ENCODE assay signal across 8 mouse cellular contexts in genomic region chr3:89227307-89228179, GRCm38 (mm10). TPM values are rescaled to one million over a fixed set of nuclear protein-coding genes. Genes with fewer than 3 reads are reported as not detected.
DNase-seq lines count a peak whose midpoint lies in the region; ATAC-seq lines count a peak whose summit lies in the region.

No protein-coding gene starts in this region.

- H3K4me2 ChIP-seq in embryonic facial prominence, embryonic 15.5 days (replicated peaks) = peak overlapping the region; percentile 82
- H3K4me2 ChIP-seq in limb, embryonic 13.5 days (replicated peaks) = peak overlapping the region; percentile 85
- H3K4me2 ChIP-seq in midbrain, embryonic 13.5 days (replicated peaks) = peak overlapping the region; percentile 83

- WGBS in embryonic facial prominence, embryonic 15.5 days = 2% methylated on average over 41 of the region's 41 CpGs
- 4% methylated on average over 41 of the region's 41 CpGs for WGBS in heart, embryonic 10.5 days
- WGBS in limb, embryonic 13.5 days = 3% methylated on average over 41 of the region's 41 CpGs
- 1% methylated on average over 41 of the region's 41 CpGs for WGBS in midbrain, embryonic 13.5 days

- H3K36me3 ChIP-seq in embryonic facial prominence, embryonic 15.5 days = peaks cover 9% of the 10 kb centered on the region; the same call in 1 of the 2 replicates
- H3K36me3 ChIP-seq in heart, embryonic 10.5 days = peaks cover 3% of the 10 kb centered on the region; the same call in 1 of the 2 replicates
- peaks cover 31% of the 10 kb centered on the region for H3K36me3 ChIP-seq in limb, embryonic 13.5 days
- H3K36me3 ChIP-seq in midbrain, embryonic 13.5 days = peaks cover 19% of the 10 kb centered on the region

- H3K27ac ChIP-seq in embryonic facial prominence, embryonic 15.5 days (replicated peaks) = peak overlapping the region; percentile 89
- peak overlapping the region; percentile 85 for H3K27ac ChIP-seq in heart, embryonic 10.5 days
- H3K27ac ChIP-seq in limb, embryonic 13.5 days = peak overlapping the region; percentile 88
- peak overlapping the region; percentile 97 for H3K27ac ChIP-seq in midbrain, embryonic 13.5 days

- no peaks in the 10 kb centered on the region for H3K9me3 ChIP-seq in embryonic facial prominence, embryonic 15.5 days (replicated peaks)
- H3K9me3 ChIP-seq in heart, embryonic 10.5 days = no peaks in the 10 kb centered on the region
- no peaks in the 10 kb centered on the region for H3K9me3 ChIP-seq in limb, embryonic 13.5 days
- no peaks in the 10 kb centered on the region for H3K9me3 ChIP-seq in midbrain, embryonic 13.5 days

- ATAC-seq in embryonic facial prominence, embryonic 15.5 days (ENCODE audit: insufficient number of reproducible peaks, low FRiP score, low TSS enrichment, low read depth) = peak; percentile 88
- peak; percentile 93 for ATAC-seq in limb, embryonic 13.5 days (ENCODE audit: low FRiP score, low read depth)
- peak; percentile 79 for ATAC-seq in midbrain, embryonic 13.5 days

- DNase-seq in 3134 (ENCODE audit: extremely low read depth, insufficient read length, low spot score) = peak; percentile 41
- peak; percentile 90 to 92 for DNase-seq in adrenal gland, adult (ENCODE audit: inconsistent age in 2 of 2, low spot score in 1 of 2)
- DNase-seq in heart, embryonic 10.5 days (ENCODE audit: low spot score) = peak; percentile 96
- peak; percentile 87 for DNase-seq in kidney, adult 8-10 months
- peak; percentile 31 to 64 for DNase-seq in spleen, postnatal 10 days (ENCODE audit: low spot score in 2 of 2)

- peak overlapping the region; percentile 7; the same call in 1 of the 2 replicates for H3K9ac ChIP-seq in embryonic facial prominence, embryonic 15.5 days
- H3K9ac ChIP-seq in limb, embryonic 13.5 days = peak overlapping the region; percentile 64
- peak overlapping the region; percentile 85 for H3K9ac ChIP-seq in midbrain, embryonic 13.5 days (replicated peaks)

- no peaks in the 10 kb centered on the region; the same call in 1 of the 2 replicates for H3K27me3 ChIP-seq in embryonic facial prominence, embryonic 15.5 days
- H3K27me3 ChIP-seq in heart, embryonic 10.5 days (ENCODE audit: insufficient read depth, poor library complexity, severe bottlenecking) = peaks cover 71% of the 10 kb centered on the region
- H3K27me3 ChIP-seq in limb, embryonic 13.5 days = peaks cover 25% of the 10 kb centered on the region
- H3K27me3 ChIP-seq in midbrain, embryonic 13.5 days = no peaks in the 10 kb centered on the region

- H3K4me3 ChIP-seq in embryonic facial prominence, embryonic 15.5 days (replicated peaks) = peak overlapping the region; percentile 46
- peak overlapping the region; percentile 64 for H3K4me3 ChIP-seq in heart, embryonic 10.5 days
- peak overlapping the region; percentile 46 for H3K4me3 ChIP-seq in limb, embryonic 13.5 days
- H3K4me3 ChIP-seq in midbrain, embryonic 13.5 days (replicated peaks) = peak overlapping the region; percentile 68

- peaks cover 37% of the 10 kb centered on the region for H3K4me1 ChIP-seq in embryonic facial prominence, embryonic 15.5 days
- peaks cover 53% of the 10 kb centered on the region for H3K4me1 ChIP-seq in heart, embryonic 10.5 days
- H3K4me1 ChIP-seq in limb, embryonic 13.5 days = peaks cover 41% of the 10 kb centered on the region
- H3K4me1 ChIP-seq in midbrain, embryonic 13.5 days (replicated peaks) = peaks cover 69% of the 10 kb centered on the region

RNA-seq across cellular contexts. Expression of gene Mtx1, which starts 0.7 kb away (rescaled TPM):
- 173 and 196 TPM in 2 replicates for polyA plus RNA-seq in embryonic facial prominence, embryonic 15.5 days (2015; fragmentation: Nextera tagmentation; extraction: Ambion mirVana)
- 179 and 204 TPM in 2 replicates for polyA plus RNA-seq in heart, embryonic 10.5 days (2016; fragmentation: Nextera tagmentation; extraction: Ambion mirVana)
- 202 and 205 TPM in 2 replicates for polyA plus RNA-seq in limb, embryonic 13.5 days (2015; fragmentation: Nextera tagmentation; extraction: Ambion mirVana)
- 158 and 165 TPM in 2 replicates for polyA plus RNA-seq in midbrain, embryonic 13.5 days (2015; fragmentation: Nextera tagmentation; extraction: Ambion mirVana)

RNA-seq across cellular contexts. Expression of gene Muc1, which starts 1.3 kb away (rescaled TPM):
- polyA plus RNA-seq in embryonic facial prominence, embryonic 15.5 days (2015; fragmentation: Nextera tagmentation; extraction: Ambion mirVana) = 4.0 and 10.2 TPM in 2 replicates
- polyA plus RNA-seq in heart, embryonic 10.5 days (2016; fragmentation: Nextera tagmentation; extraction: Ambion mirVana) = 0.11 and 0.16 TPM in 2 replicates
- polyA plus RNA-seq in limb, embryonic 13.5 days (2015; fragmentation: Nextera tagmentation; extraction: Ambion mirVana) = 0.64 and 1.1 TPM in 2 replicates
- polyA plus RNA-seq in midbrain, embryonic 13.5 days (2015; fragmentation: Nextera tagmentation; extraction: Ambion mirVana) = 3.2 and 3.4 TPM in 2 replicates

RNA-seq across cellular contexts. Expression of gene Thbs3, which starts 12.6 kb away (rescaled TPM):
- polyA plus RNA-seq in embryonic facial prominence, embryonic 15.5 days (2015; fragmentation: Nextera tagmentation; extraction: Ambion mirVana) = 47.1 and 59.7 TPM in 2 replicates
- 18.1 and 20.0 TPM in 2 replicates for polyA plus RNA-seq in heart, embryonic 10.5 days (2016; fragmentation: Nextera tagmentation; extraction: Ambion mirVana)
- 63.7 and 69.8 TPM in 2 replicates for polyA plus RNA-seq in limb, embryonic 13.5 days (2015; fragmentation: Nextera tagmentation; extraction: Ambion mirVana)
- polyA plus RNA-seq in midbrain, embryonic 13.5 days (2015; fragmentation: Nextera tagmentation; extraction: Ambion mirVana) = 82.9 and 86.2 TPM in 2 replicates

RNA-seq across cellular contexts. Expression of gene Krtcap2, which starts 18.2 kb away (rescaled TPM):
- 294 and 310 TPM in 2 replicates for polyA plus RNA-seq in embryonic facial prominence, embryonic 15.5 days (2015; fragmentation: Nextera tagmentation; extraction: Ambion mirVana)
- 244 and 260 TPM in 2 replicates for polyA plus RNA-seq in heart, embryonic 10.5 days (2016; fragmentation: Nextera tagmentation; extraction: Ambion mirVana)
- 332 and 333 TPM in 2 replicates for polyA plus RNA-seq in limb, embryonic 13.5 days (2015; fragmentation: Nextera tagmentation; extraction: Ambion mirVana)
- 205 and 209 TPM in 2 replicates for polyA plus RNA-seq in midbrain, embryonic 13.5 days (2015; fragmentation: Nextera tagmentation; extraction: Ambion mirVana)

RNA-seq across cellular contexts. Expression of gene Trim46, which starts 18.6 kb away (rescaled TPM):
- 5.0 and 5.9 TPM in 2 replicates for polyA plus RNA-seq in embryonic facial prominence, embryonic 15.5 days (2015; fragmentation: Nextera tagmentation; extraction: Ambion mirVana)
- 0.79 and 1.9 TPM in 2 replicates for polyA plus RNA-seq in heart, embryonic 10.5 days (2016; fragmentation: Nextera tagmentation; extraction: Ambion mirVana)
- polyA plus RNA-seq in limb, embryonic 13.5 days (2015; fragmentation: Nextera tagmentation; extraction: Ambion mirVana) = 6.1 and 6.8 TPM in 2 replicates
- 58.6 and 59.4 TPM in 2 replicates for polyA plus RNA-seq in midbrain, embryonic 13.5 days (2015; fragmentation: Nextera tagmentation; extraction: Ambion mirVana)

Comparison
In these comparisons a context has a peak if more than half of its experiments do, and no peak if none do; other contexts are left out.
1. Peak in every context shown above with its lines: DNase-seq, ATAC-seq, H3K4me3 ChIP-seq and H3K27ac ChIP-seq.
2. DNase-seq: peak in every context shown above with its lines; median percentile 96 in heart, embryonic 10.5 days; 91 in adrenal gland, adult; 87 in kidney, adult 8-10 months; 48 in spleen, postnatal 10 days; 41 in 3134.
3. H3K9ac ChIP-seq: peak in every context shown above with its lines; median percentile 85 in midbrain, embryonic 13.5 days; 64 in limb, embryonic 13.5 days; 7 in embryonic facial prominence, embryonic 15.5 days.